Mouse (Mus musculus): ENCODE measurements around the gene Kcnk16. TPM values are rescaled to one million over a fixed set of nuclear protein-coding genes. Genes with fewer than 3 reads are reported as not detected.

Gene Kcnk16
- total RNA-seq, 2 experiments from 2014 or later, result not detected

DNA sequence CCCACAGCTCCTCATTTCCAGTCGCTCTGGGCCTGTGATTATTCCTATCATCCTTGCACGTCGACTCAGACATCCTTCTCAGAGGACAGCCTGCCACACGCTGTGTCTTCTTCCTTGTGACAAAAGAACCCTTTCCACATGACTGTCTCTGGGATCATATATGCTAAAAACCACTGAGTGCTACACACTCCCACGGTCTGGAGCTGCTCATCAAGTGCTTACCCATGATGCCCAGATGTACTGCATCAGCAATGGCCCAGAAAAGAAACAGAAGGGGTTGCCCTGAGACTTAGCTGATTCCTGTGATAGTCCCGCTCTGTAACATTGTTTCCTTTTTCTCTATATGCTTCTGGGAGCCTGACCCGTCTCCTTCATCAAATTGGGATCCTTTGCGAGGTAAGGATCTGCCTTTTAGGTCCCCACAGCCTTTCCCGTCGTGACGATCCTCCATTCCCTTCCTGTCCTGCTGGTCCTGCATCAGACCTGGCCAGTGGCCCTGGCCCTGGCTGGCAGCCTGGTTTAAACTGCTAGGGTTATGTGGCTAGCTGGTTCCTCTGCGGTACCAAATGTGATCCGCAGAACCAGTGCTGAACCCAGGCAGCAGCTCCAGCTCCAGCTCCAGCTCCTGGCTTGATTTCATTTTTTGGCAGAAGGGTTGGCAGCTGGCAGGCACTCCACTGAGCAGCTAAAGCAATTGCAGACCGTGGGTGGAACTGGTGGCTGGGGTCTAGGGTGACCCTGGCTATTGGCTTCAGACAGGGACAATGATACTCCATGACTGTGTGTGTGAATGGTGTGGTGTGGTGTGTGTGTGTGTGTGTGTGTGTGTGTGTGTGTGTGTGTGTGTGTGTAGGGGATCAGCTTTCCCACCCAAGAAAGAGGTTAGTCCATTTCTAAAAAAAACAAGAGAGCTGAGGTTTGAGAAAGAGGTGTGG is 18.5 kb downstream of the Kcnk16 start:
- H3K27ac ChIP-seq, result no peak overlapping the region
- intact Hi-C loops (cut with DNase I), result loop anchor here (10.0 kb wide), 1 partner anchor 546 kb away; no protein-coding TSS in a partner anchor
- DNase-seq (ENCODE audit: extremely low spot score in 1 of 2, low spot score in 2 of 2), result no peak
- no peak overlapping the region for H3K4me3 ChIP-seq
- TF ChIP-seq CTCF (IDR thresholded peaks at IDR 0.05), result no peak

DNA sequence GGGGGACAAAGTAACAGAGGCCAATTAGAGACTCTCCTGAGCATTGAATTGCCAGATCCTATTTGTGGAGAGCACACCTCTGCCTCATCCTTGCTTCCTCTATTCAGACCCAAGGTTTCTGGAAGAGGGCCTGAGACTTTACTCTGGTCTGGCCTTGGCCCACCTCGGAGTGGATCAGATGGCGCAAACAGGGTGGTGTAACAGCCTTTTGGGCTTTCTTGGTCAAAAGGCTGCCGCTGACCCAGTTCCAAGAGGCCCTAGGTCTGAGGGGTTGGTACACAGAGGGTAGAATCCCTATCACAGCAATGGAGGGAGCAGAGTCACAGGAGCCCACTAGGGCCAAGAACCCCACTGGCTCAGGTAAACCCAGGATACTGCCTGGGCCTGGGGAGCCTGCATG is 21.0 kb downstream of the Kcnk16 start:
- no peak overlapping the region for H3K4me3 ChIP-seq
- DNase-seq (ENCODE audit: extremely low spot score in 1 of 2, low spot score in 2 of 2), result no peak
- TF ChIP-seq CTCF (IDR thresholded peaks at IDR 0.05), result no peak
- intact Hi-C loops (cut with DNase I), result no loop called here
- H3K27ac ChIP-seq, result no peak overlapping the region

DNA sequence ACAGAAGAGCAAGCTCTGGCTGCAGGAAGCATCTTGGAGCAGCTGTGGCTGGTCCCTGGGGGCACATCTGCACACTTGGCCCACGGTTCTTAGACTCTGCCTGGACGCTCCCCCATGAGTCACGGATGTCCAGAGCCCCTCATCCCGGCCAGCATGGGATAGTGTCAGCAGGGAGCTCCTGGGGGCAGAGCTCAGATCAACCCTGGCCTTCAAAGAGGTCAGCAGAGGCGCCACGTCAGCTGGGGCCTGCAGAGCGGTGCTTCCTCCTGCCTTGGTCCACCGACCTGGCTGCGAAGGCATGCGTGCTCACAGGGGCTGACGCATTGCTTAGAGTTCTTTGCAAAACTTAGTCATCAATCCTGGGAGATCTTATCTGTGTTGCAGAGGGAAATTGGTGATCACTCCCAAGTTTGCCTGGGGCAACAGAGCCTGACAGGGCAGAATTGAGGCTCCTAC is 22.2 kb downstream of the Kcnk16 start:
- intact Hi-C loops (cut with DNase I), result no loop called here
- H3K27ac ChIP-seq, result no peak overlapping the region
- TF ChIP-seq CTCF (IDR thresholded peaks at IDR 0.05), result no peak

GRCm38 (mm10) chr14:20245861-20246260 is 23.1 kb downstream of the Kcnk16 start:
- DNase-seq (ENCODE audit: extremely low spot score in 1 of 2, low spot score in 2 of 2), result no peak
- TF ChIP-seq CTCF (IDR thresholded peaks at IDR 0.05), result no peak
- no peak overlapping the region for H3K4me3 ChIP-seq
- H3K27ac ChIP-seq, result no peak overlapping the region
- intact Hi-C loops (cut with DNase I), result no loop called here

More for the DNA sequence above, 22.2 kb downstream of the Kcnk16 start:
- H3K4me3 ChIP-seq, result no peak overlapping the region
- no peak for DNase-seq (ENCODE audit: extremely low spot score in 1 of 2, low spot score in 2 of 2)

DNA sequence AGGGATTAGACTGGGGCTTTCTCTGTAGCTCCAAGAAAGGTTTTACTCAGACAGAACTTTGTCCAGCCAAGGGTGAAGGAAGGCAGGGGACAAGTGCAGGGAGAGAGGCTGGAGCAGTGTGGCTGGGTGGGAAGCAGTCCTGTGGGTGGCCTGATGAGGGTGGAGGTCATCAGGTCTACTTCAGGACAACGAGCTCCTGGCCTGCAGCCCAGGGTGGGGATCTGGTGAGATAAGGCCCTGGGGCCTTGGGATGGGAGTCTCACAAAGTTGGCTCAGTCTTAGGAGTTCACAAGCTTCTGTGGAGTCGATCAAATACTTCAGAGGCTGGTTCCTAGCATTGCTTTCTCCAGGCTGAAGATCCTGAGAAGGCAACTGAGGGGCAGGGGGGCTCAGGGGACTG is 23.7 kb downstream of the Kcnk16 start:
- no peak for DNase-seq (ENCODE audit: extremely low spot score in 1 of 2, low spot score in 2 of 2)
- H3K27ac ChIP-seq, result no peak overlapping the region
- intact Hi-C loops (cut with DNase I), result no loop called here
- no peak overlapping the region for H3K4me3 ChIP-seq
- TF ChIP-seq CTCF (IDR thresholded peaks at IDR 0.05), result no peak

GRCm38 (mm10) chr14:20243158-20243557 is 25.8 kb downstream of the Kcnk16 start:
- no peak for TF ChIP-seq CTCF (IDR thresholded peaks at IDR 0.05)
- intact Hi-C loops (cut with DNase I), result no loop called here
- no peak overlapping the region for H3K27ac ChIP-seq
- DNase-seq (ENCODE audit: extremely low spot score in 1 of 2, low spot score in 2 of 2), result no peak
- H3K4me3 ChIP-seq, result no peak overlapping the region

DNA sequence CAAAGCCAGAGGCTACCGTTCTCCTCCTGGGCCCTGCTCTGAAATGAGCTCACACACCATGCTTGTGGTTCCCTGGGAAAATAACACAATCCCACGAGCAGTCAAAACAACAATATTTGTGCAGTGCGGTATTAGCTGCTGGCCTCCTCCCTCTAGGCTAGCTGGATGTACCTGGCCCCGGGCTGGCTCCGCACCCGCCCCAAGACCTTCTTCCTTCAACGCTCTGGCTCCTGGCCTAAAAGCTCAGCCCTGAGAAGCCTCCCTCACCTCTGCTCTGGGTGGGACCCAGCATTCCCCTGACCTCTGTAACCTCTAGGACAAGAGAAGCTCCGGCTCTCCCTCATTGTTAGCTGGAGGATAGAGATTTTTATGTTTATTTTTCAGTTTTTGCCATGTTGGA is 26.5 kb downstream of the Kcnk16 start:
- H3K4me3 ChIP-seq, result no peak overlapping the region
- TF ChIP-seq CTCF (IDR thresholded peaks at IDR 0.05), result no peak
- intact Hi-C loops (cut with DNase I), result no loop called here
- no peak for DNase-seq (ENCODE audit: extremely low spot score in 1 of 2, low spot score in 2 of 2)
- H3K27ac ChIP-seq, result no peak overlapping the region

DNA sequence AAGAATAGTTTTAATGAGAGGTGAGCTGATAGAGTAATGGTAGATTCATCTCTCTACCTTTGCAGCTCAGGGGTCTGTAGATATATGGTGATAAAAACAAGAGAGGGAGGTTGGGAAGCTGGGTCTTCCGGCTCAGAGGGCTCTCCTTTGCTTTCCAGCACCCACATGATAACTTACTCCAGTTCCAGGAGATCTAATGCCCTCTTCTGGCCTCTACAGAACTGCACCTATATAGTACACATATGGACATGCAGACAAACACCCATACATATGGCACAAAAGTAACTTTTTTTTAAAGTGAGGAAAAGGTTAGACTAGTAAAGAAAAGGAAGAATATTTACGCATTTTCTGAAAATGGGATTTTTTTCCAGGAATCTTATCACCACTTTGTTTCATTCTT is 34.6 kb downstream of the Kcnk16 start:
- TF ChIP-seq CTCF (IDR thresholded peaks at IDR 0.05), result no peak
- no peak for DNase-seq (ENCODE audit: extremely low spot score in 1 of 2, low spot score in 2 of 2)
- no peak overlapping the region for H3K4me3 ChIP-seq
- H3K27ac ChIP-seq, result no peak overlapping the region
- intact Hi-C loops (cut with DNase I), result no loop called here

GRCm38 (mm10) chr14:20233016-20233980 is 35.7 kb downstream of the Kcnk16 start:
- Histone ChIP-seq H3K4me3 (no peak overlapping the region), H3K27ac (no peak overlapping the region)
- no peak for TF ChIP-seq CTCF (IDR thresholded peaks at IDR 0.05)
- intact Hi-C loops (cut with DNase I), result no loop called here
- DNase-seq (ENCODE audit: extremely low spot score in 1 of 2, low spot score in 2 of 2), result no peak

DNA sequence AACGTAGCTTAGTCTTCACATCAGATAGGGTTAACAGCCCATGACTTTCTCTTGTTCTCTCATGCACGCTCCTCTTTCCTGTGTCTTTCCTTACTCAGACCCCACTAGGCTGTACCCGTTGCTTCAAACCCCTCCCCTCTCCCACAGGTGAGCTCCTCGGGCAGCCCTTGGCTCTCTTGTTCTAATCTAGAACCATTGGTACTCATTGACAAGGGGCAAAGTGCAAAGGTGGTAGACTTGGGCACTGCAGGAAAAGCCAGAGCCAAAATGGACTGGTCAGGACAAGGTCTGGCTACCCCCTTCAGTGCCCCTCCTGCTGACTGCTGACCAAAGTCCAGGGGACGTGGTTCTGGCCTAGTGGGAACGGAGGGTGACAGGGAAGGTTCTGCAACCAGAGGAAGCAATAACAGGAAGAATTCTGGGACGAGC is 38.9 kb downstream of the Kcnk16 start:
- Histone ChIP-seq H3K27ac (no peak overlapping the region), H3K4me3 (no peak overlapping the region)
- intact Hi-C loops (cut with DNase I), result no loop called here
- no peak for DNase-seq (ENCODE audit: extremely low spot score in 1 of 2, low spot score in 2 of 2)
- TF ChIP-seq CTCF (IDR thresholded peaks at IDR 0.05), result no peak

GRCm38 (mm10) chr14:20229437-20229836 is 39.6 kb downstream of the Kcnk16 start:
- DNase-seq (ENCODE audit: extremely low spot score in 1 of 2, low spot score in 2 of 2), result no peak
- Histone ChIP-seq H3K4me3 (no peak overlapping the region), H3K27ac (no peak overlapping the region)
- TF ChIP-seq CTCF (IDR thresholded peaks at IDR 0.05), result no peak
- intact Hi-C loops (cut with DNase I), result no loop called here

DNA sequence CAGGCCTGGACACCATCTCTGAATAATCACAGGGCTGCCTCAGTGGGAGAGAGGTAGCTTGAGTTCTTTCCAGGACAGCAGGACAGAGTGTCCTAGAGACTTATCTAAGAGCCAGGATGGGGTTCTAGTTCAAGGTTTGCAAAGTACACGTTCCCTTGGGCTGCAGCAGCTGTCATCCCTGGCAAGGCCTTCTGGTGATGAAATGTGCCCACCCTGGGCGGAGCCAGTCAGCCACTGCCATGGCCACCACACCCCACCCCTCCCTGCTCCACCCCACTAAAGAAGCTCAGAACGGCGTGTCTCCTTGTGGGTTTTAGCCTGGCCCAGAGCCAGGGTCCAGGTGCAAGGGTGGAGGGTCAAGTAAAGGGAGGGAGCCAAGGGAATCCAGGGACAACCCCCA is 40.7 kb downstream of the Kcnk16 start:
- TF ChIP-seq CTCF (IDR thresholded peaks at IDR 0.05), result no peak
- intact Hi-C loops (cut with DNase I), result no loop called here
- no peak for DNase-seq (ENCODE audit: extremely low spot score in 1 of 2, low spot score in 2 of 2)
- H3K27ac ChIP-seq, result no peak overlapping the region
- no peak overlapping the region for H3K4me3 ChIP-seq
